ENCODE assay signal across 20 mouse cellular contexts in the genomic region with DNA sequence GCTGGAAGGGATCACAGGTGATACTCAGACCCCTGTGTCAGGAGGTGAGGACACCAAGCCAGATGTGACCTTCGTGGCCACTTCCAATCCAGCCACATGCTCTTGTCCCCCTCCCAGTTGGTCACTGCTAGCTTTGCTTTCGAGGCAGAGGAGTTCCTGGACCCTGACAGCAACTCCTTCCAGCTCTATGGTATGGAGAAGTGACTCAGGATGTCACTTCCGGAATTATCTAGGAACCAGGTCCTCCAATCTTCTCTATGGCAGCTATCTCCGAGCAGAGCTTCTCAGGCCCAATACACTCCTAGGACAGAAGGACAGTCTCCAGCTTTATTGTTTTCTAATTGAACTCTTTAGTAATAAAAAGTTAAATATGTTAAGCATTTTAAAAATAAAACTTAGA. TPM values are rescaled to one million over a fixed set of nuclear protein-coding genes. Genes with fewer than 3 reads are reported as not detected.
DNase-seq lines count a peak whose midpoint lies in the region; ATAC-seq and TF ChIP-seq lines count a peak whose summit lies in the region.
"Not testable (repeated sequence)": the region's sequence is repeated elsewhere in the genome, so short reads cannot be mapped to it uniquely, and the experiment has no call there.
"Had no signal": no experiment of that assay in that cellular context is flagged by ENCODE, and none has a peak within 500 bp of the region (broad histone marks: within the 10 kb centered on the region; RNA-seq: fewer than 3 reads in every experiment).

A gene (minus strand): TSS at position 202 of the 400 bp plus-strand sequence.

- ATAC-seq in G1E (ENCODE audit: extremely low read depth, insufficient number of reproducible peaks, low FRiP score, poor library complexity, severe bottlenecking): peak; percentile 45; the same call in 1 of the 2 replicates

- not testable (repeated sequence) for H3K4me1 ChIP-seq in CH12.LX (ENCODE audit: control insufficient read depth in 1 of 2, insufficient read depth in 2 of 2); G1E (ENCODE audit: insufficient read depth, low read depth, low read length); testis, adult 2 months (ENCODE audit: control insufficient read depth, insufficient read depth, low read length)

- DNase-seq in 416B (ENCODE audit: low read depth): peak; percentile 1
- peak; percentile 41 for DNase-seq in CH12.LX (ENCODE audit: extremely low read depth)
- not testable (repeated sequence) for DNase-seq in G1E (ENCODE audit: low spot score)
- DNase-seq in MN1 (ENCODE audit: low spot score): peak; percentile 5

- H3K79me2 ChIP-seq in CH12.LX (replicated peaks; ENCODE audit: control insufficient read depth, extremely low read depth, insufficient read depth, poor library complexity, severe bottlenecking): not testable (repeated sequence)

- dilution Hi-C loops in CH12.LX (cut with MboI; ENCODE audit: extremely low pct_ligation_motif_present, extremely low pct_unique_long_range_greater_than_20kb, low sequenced_read_pairs): not testable (repeated sequence)

- TF ChIP-seq POLR2A in CH12.LX (IDR thresholded peaks at IDR 0.05; ENCODE audit: low read depth, low read length): peak; percentile 45; the same call in 1 of the 2 replicates
- TF ChIP-seq POLR2A in testis, adult 2 months (IDR thresholded peaks at IDR 0.05; ENCODE audit: control insufficient read depth, low read depth, low read length): not testable (repeated sequence)

- peak within 1 kb of the TSS; percentile 31; the same call in 1 of the 2 replicates for H3K4me2 ChIP-seq in CH12.LX (ENCODE audit: insufficient read depth, low read depth, poor library complexity, severe bottlenecking)

- TF ChIP-seq EP300 in CH12.LX (IDR thresholded peaks at IDR 0.05; ENCODE audit: low read length): not testable (repeated sequence)

- in situ Hi-C loops in CH12.LX (cut with MboI; ENCODE audit: low pct_ligation_motif_present, low pct_unique_long_range_greater_than_20kb, low sequenced_read_pairs): not testable (repeated sequence)

- not testable (repeated sequence) for TF ChIP-seq RAD21 in CH12.LX (IDR thresholded peaks at IDR 0.05; ENCODE audit: low read depth, low read length)

- not testable (repeated sequence) for H3K9me3 ChIP-seq in CH12.LX (replicated peaks; ENCODE audit: low read length); G1E (replicated peaks)

- TF ChIP-seq CTCF in CH12.LX (conservative IDR thresholded peaks at IDR 0.05 in 1 of 2, IDR thresholded peaks at IDR 0.05 in 1 of 2; ENCODE audit: low read depth in 2 of 2, low read length in 2 of 2); G1E (IDR thresholded peaks at IDR 0.05; ENCODE audit: low read depth, low read length); testis, adult 2 months (IDR thresholded peaks at IDR 0.05; ENCODE audit: control insufficient read depth, insufficient read depth, insufficient replicate concordance, low read depth, low read length): not testable (repeated sequence)

- not testable (repeated sequence) for H3K27me3 ChIP-seq in CH12.LX (replicated peaks); G1E (ENCODE audit: insufficient read depth, low read length); testis, adult 2 months (ENCODE audit: control insufficient read depth, insufficient read depth, low read length)

- not testable (repeated sequence) for H3K27ac ChIP-seq in CH12.LX (ENCODE audit: insufficient read depth, low read depth); testis, adult 2 months (ENCODE audit: control insufficient read depth, insufficient read depth, low read depth, low read length)

- peak within 1 kb of the TSS; percentile 66 for H3K9ac ChIP-seq in CH12.LX (ENCODE audit: insufficient read depth, low read depth)

- H3K4me3 ChIP-seq in CH12.LX (replicated peaks in 1 of 3; ENCODE audit: low read depth in 2 of 3, low read length in 2 of 3, poor library complexity in 1 of 3): peak within 1 kb of the TSS; percentile 44 to 80 (median 49)
- H3K4me3 ChIP-seq in G1E (ENCODE audit: low read depth, low read length): not testable (repeated sequence)
- peak within 1 kb of the TSS; percentile 79 for H3K4me3 ChIP-seq in testis, adult 2 months (ENCODE audit: control insufficient read depth, low read depth, low read length)

- not testable (repeated sequence) for H3K36me3 ChIP-seq in CH12.LX (replicated peaks in 1 of 2; ENCODE audit: control insufficient read depth in 1 of 2, insufficient read depth in 1 of 2, low read length in 1 of 2); G1E (replicated peaks); testis, adult 2 months (ENCODE audit: control insufficient read depth, insufficient read depth, low read length)

TF ChIP-seq in CH12.LX, 34 proteins besides CTCF, POLR2A, EP300 and RAD21:
- TF ChIP-seq HCFC1 (IDR thresholded peaks at IDR 0.05; ENCODE audit: low read depth, low read length): peak; percentile 71
- TF ChIP-seq ELF1 (IDR thresholded peaks at IDR 0.05; ENCODE audit: low read depth, low read length): peak; percentile 77
- peak; percentile 41; the same call in 1 of the 2 replicates for TF ChIP-seq TCF12 (IDR thresholded peaks at IDR 0.05; ENCODE audit: low read depth, low read length)
- TF ChIP-seq TBP (conservative IDR thresholded peaks at IDR 0.05; ENCODE audit: low read depth, low read length): peak; percentile 49; the same call in 1 of the 2 replicates

RNA-seq across cellular contexts. Expression of the gene that starts here (rescaled TPM):
- total RNA-seq in CH12.LX (2012; rRNA removed) (10.6 and 13.4 TPM in 2 replicates), CH12.LX (2014; rRNA removed) (28.5 and 37.1 TPM in 2 replicates), G1E (2014; fragmentation: Nextera tagmentation) (13.8 and 20.4 TPM in 2 replicates), G1E (2017) (18.2 and 20.5 TPM in 2 replicates)
- polyA plus RNA-seq in CH12.LX (2012; ENCODE audit: insufficient read length, low read depth) (17.6 and 26.3 TPM in 2 replicates), G1E (2012) (0.85 and 1.0 TPM in 2 replicates)
- polyA plus RNA-seq in testis, adult 2 months (2012; rRNA removed): 6.0 and 7.1 TPM in 2 replicates
- total RNA-seq: adrenal gland, adult 18-20 months; adrenal gland, adult 2 months; adrenal gland, adult 8-10 months; adrenal gland, postnatal 10 days; adrenal gland, postnatal 14 days; adrenal gland, postnatal 25 days; adrenal gland, postnatal 36 days; adrenal gland, postnatal 4 days; ES-E14; MEL had no signal
- polyA plus RNA-seq: activated CD4-positive, CD25-positive, alpha-beta regulatory T cell, adult 4 months; adrenal gland, adult 2 months; brain, embryonic 14.5 days; CD4-positive, CD25-positive, alpha-beta regulatory T cell, adult 4 months; cerebellum, adult 2 months; Patski had no signal
